Comparison of ENCODE assay signal across 9 mouse cellular contexts in the genomic region with DNA sequence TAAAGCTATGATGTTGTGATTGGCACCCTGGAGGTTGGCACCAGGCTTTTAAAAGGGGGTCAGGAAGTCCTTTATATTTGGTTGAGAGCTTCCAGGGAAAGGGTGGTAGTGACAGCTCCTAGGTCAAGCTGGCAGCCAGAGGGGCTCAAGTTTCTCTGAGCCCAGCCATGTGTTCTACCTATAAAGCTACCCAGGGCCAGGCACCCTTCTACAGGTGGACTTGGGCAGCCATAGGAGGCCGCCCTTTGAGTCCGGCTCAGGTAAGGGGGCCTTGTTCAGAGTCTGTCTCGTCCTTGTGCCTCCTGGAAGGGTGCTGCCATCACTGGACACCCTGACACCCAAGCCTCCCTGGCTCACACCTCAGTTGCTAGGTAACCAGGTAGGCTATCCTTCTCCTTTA.
"Had no signal": no experiment of that assay in that cellular context is flagged by ENCODE, and none has a peak within 500 bp of the region (broad histone marks: within the 10 kb centered on the region; RNA-seq: fewer than 3 reads in every experiment).

No protein-coding gene starts in this region.

- H3K27ac ChIP-seq: limb, embryonic 10.5 days; liver, embryonic 15.5 days; neural tube, embryonic 12.5 days; stomach, postnatal 0 days had no signal

- H3K4me2 ChIP-seq: liver, embryonic 11.5 days; liver, embryonic 15.5 days; neural tube, embryonic 12.5 days had no signal

- H3K27me3 ChIP-seq: liver, embryonic 15.5 days; neural tube, embryonic 12.5 days had no signal

- ATAC-seq: lung, postnatal 0 days had no signal

- H3K36me3 ChIP-seq: limb, embryonic 10.5 days; liver, embryonic 15.5 days; neural tube, embryonic 12.5 days had no signal

- H3K9me3 ChIP-seq: limb, embryonic 10.5 days; liver, embryonic 15.5 days; neural tube, embryonic 12.5 days had no signal

- H3K9ac ChIP-seq: liver, embryonic 15.5 days; neural tube, embryonic 12.5 days had no signal

- H3K4me3 ChIP-seq: limb, embryonic 10.5 days; liver, embryonic 15.5 days; neural tube, embryonic 12.5 days had no signal

- DNase-seq: lung, adult 2 months; lung, postnatal 36 days; midbrain, embryonic 14.5 days had no signal
